Mouse (Mus musculus): ENCODE data around the gene Kctd15. TPM values are rescaled to one million over a fixed set of nuclear protein-coding genes. Genes with fewer than 3 reads are reported as not detected.
A peak's percentile ranks its signal among the peaks of the same experiment; 100 is the strongest.

The Kctd15 gene
- total and polyA plus RNA-seq, 2 experiments: 2.5 to 10.7 TPM

DNA sequence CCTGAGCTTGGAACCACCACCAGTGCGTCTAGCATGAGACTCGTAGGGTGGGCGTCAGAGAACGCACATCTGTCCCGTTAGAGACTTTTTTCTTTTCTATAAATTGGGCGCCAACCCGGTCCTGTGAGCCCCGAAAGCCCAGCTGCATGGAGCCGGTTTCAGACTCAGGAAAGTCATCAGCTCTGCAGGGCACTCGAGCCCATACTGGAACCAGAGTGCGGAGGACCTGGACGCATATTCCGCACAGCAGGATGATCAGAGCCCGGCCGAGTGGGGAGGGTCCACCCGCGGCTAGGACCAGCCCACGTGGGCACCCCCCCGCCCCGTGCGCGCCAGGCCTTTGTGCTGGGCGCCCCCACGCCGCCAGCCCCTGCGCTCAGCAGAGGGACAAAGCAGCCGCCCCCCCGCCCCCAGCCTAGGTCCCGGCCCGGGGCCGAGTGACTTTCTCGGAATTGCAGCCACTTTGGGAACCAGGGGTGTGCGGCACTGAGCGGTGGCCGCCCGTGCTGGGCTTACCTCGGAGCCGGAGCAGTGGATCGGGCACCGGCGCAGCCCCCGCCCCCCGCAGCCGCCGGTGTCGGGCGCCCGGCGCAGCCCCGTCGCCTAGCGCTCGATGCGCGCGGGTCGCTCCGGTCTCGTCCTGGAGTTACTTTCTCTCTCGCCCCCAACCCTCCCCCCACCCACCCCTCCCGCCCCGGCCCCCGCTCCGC, 2.6 kb downstream of the Kctd15 start:
- H3K27ac ChIP-seq (replicated peaks; ENCODE audit: insufficient read depth, low read depth, low read length): no peak overlapping the region
- no peak for DNase-seq (ENCODE audit: extremely low read depth, low read depth, low spot score)
- H3K79me2 ChIP-seq (ENCODE audit: control insufficient read depth, insufficient read depth, low read length): no peaks in the 10 kb centered on the region

DNA sequence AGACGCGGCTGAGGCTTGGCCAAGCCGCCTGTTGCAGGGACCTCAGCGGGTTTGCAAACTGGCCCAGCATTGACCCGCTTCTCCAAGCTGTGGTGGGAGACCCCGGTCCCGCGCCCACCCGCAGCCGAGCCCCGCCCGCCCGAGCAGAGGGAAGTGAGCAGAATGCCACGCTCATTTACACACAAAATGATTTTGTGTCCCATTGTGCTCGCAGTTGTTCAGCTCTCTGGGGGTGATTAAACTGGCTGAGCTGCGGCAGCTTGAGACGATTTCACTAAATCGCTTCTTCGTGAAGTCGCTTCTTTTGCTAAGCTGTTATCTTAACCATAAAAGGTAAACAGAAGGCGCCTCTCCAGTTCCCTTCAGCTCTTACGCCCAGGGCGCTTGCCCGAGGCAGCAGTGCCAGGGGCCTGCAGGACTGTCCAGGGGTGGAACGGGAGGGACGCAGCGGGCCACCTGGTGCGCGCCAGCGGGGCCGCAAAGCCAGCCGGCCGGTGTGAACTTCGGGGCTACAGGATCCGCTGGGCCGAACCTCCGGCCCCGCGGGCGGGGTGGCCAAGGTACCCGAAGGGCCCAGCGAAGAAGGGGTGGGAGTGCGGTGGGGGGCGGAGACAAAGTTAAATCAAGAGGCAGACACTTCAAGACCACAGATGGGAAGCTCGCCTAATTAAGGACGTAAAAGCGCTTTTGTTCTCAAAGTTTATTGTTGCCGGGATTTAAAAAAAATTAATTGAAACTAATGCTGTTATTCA, 3.6 kb downstream of the Kctd15 start:
- Histone ChIP-seq H3K4me3 (ENCODE audit: insufficient read depth, low read depth, low read length) (peak overlapping the region; percentile 77; the same call in 1 of the 2 replicates), H3K9ac (ENCODE audit: low read depth, low read length) (peak overlapping the region; percentile 57), H3K27ac (replicated peaks; ENCODE audit: insufficient read depth, low read depth, low read length) (no peak overlapping the region), H3K36me3 (ENCODE audit: control insufficient read depth, insufficient read depth, low read length) (no peaks in the 10 kb centered on the region), H3K79me2 (ENCODE audit: control insufficient read depth, insufficient read depth, low read length) (no peaks in the 10 kb centered on the region), H3K4me1 (ENCODE audit: control insufficient read depth, insufficient read depth, low read length) (peaks cover 7% of the 10 kb centered on the region), H3K27me3 (ENCODE audit: control insufficient read depth, insufficient read depth, low read length) (no peaks in the 10 kb centered on the region)
- DNase-seq (ENCODE audit: extremely low read depth, low read depth, low spot score): no peak
- TF ChIP-seq POLR2A (IDR thresholded peaks at IDR 0.05; ENCODE audit: extremely low read depth, insufficient read depth, low read length): no peak
- no peak for TF ChIP-seq CTCF (IDR thresholded peaks at IDR 0.05; ENCODE audit: low read depth, low read length)
- 7% methylated on average over 48 of the region's 48 CpGs for WGBS

More for the DNA sequence above, 2.6 kb downstream of the Kctd15 start:
- Histone ChIP-seq H3K36me3 (ENCODE audit: control insufficient read depth, insufficient read depth, low read length) (no peaks in the 10 kb centered on the region), H3K27me3 (ENCODE audit: control insufficient read depth, insufficient read depth, low read length) (no peaks in the 10 kb centered on the region), H3K4me3 (ENCODE audit: insufficient read depth, low read depth, low read length) (peak overlapping the region; percentile 77), H3K9ac (ENCODE audit: low read depth, low read length) (peak overlapping the region; percentile 83), H3K4me1 (ENCODE audit: control insufficient read depth, insufficient read depth, low read length) (peaks cover 10% of the 10 kb centered on the region)
- no peak for TF ChIP-seq POLR2A (IDR thresholded peaks at IDR 0.05; ENCODE audit: extremely low read depth, insufficient read depth, low read length)
- TF ChIP-seq CTCF (IDR thresholded peaks at IDR 0.05; ENCODE audit: low read depth, low read length): no peak
- WGBS: 1% methylated on average over 55 of the region's 64 CpGs

DNA sequence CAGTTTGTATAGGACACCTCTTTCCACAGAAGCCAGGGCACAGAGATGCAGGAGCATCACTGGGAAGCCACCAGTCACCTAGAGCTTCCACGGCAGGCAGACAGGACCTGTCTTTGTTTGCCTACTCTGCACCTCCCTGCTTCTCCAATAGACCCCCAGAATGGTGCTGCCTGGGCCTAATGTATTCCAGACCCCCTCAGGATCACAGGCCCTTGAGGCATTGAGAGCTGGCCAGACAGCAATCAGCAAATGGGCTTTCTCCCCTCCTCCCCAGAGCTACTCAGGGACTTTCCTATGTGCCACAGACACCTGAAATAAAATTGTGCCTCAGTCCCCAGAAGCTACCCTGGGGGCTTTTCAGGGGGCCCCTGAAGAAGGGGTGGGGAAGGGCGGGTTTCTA, 5.2 kb downstream of the Kctd15 start:
- 76% methylated on average over 2 of the region's 2 CpGs for WGBS
- no peaks in the 10 kb centered on the region for H3K79me2 ChIP-seq (ENCODE audit: control insufficient read depth, insufficient read depth, low read length)
- peaks cover 15% of the 10 kb centered on the region for H3K4me1 ChIP-seq (ENCODE audit: control insufficient read depth, insufficient read depth, low read length)
- H3K9ac ChIP-seq (ENCODE audit: low read depth, low read length): no peak overlapping the region
- no peak overlapping the region for H3K27ac ChIP-seq (replicated peaks; ENCODE audit: insufficient read depth, low read depth, low read length)
- no peaks in the 10 kb centered on the region for H3K27me3 ChIP-seq (ENCODE audit: control insufficient read depth, insufficient read depth, low read length)
- no peaks in the 10 kb centered on the region for H3K36me3 ChIP-seq (ENCODE audit: control insufficient read depth, insufficient read depth, low read length)
- DNase-seq (ENCODE audit: extremely low read depth, low read depth, low spot score): no peak
- H3K4me3 ChIP-seq (ENCODE audit: insufficient read depth, low read depth, low read length): no peak overlapping the region
- TF ChIP-seq POLR2A (IDR thresholded peaks at IDR 0.05; ENCODE audit: extremely low read depth, insufficient read depth, low read length) (no peak), CTCF (IDR thresholded peaks at IDR 0.05; ENCODE audit: low read depth, low read length) (no peak)

DNA sequence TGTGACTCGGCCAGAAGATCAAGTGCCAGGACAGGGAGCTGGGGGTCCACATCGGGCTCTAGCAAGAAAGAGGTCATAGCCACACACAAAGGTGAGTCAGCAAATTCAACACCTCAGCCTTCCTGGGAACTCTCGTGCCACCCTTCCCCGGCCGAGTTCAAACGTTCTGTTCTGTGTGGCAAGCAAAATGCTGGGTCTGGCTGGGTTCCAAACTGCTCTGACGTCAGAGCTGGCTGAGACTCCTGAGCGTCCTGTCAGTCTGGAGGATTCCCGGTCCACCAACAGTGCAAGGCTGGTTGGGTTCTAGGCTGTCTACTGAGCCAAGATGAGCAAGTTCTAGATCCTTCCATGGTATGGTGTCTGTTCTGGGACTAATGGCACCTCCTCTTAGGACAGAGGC, 9.5 kb downstream of the Kctd15 start:
- no peaks in the 10 kb centered on the region for H3K79me2 ChIP-seq (ENCODE audit: control insufficient read depth, insufficient read depth, low read length)
- no peak overlapping the region for H3K4me3 ChIP-seq (ENCODE audit: insufficient read depth, low read depth, low read length)
- 13% methylated on average over 9 of the region's 9 CpGs for WGBS
- no peak overlapping the region for H3K9ac ChIP-seq (ENCODE audit: low read depth, low read length)
- H3K27ac ChIP-seq (replicated peaks; ENCODE audit: insufficient read depth, low read depth, low read length): peak overlapping the region; percentile 46
- peaks cover 8% of the 10 kb centered on the region for H3K4me1 ChIP-seq (ENCODE audit: control insufficient read depth, insufficient read depth, low read length)
- DNase-seq (ENCODE audit: extremely low read depth, low read depth, low spot score): peak; percentile 89
- TF ChIP-seq POLR2A (IDR thresholded peaks at IDR 0.05; ENCODE audit: extremely low read depth, insufficient read depth, low read length): no peak
- TF ChIP-seq CTCF (IDR thresholded peaks at IDR 0.05; ENCODE audit: low read depth, low read length): no peak
- H3K36me3 ChIP-seq (ENCODE audit: control insufficient read depth, insufficient read depth, low read length): no peaks in the 10 kb centered on the region
- no peaks in the 10 kb centered on the region for H3K27me3 ChIP-seq (ENCODE audit: control insufficient read depth, insufficient read depth, low read length)

DNA sequence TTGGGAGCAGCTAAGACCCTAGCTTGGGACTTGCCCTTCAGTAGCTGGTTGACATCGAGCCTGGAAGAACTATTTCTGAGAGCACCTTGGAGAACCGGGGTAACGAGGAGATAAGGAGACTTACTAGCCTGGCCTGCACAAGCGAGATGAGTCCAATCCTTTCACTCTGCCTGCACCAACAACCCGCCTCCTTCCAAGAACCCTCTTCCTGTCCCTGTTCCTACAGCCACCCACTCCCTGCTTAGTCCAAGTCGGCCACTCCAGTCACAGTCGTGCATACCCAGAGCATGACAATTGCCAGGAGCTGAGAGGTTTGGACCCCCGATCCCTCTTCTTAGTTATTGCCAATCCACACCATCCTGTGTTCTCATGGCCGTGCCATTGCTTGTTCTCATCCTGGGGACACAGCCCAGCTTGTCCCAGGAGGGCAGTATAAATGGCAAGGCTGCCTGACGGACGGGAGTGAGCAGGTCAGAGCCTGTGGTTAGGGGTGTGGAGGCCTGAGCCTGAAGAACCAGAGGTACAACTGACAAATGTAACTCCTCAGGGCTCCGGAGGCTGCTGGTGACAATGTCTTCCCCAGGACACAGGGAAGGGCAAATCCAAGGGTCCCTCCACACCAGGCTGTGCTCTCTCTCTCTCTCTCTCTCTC, 10.3 kb downstream of the Kctd15 start:
- H3K4me1 ChIP-seq (ENCODE audit: control insufficient read depth, insufficient read depth, low read length): peaks cover 8% of the 10 kb centered on the region
- H3K27ac ChIP-seq (replicated peaks; ENCODE audit: insufficient read depth, low read depth, low read length): no peak overlapping the region; the same call in 1 of the 2 replicates
- TF ChIP-seq POLR2A (IDR thresholded peaks at IDR 0.05; ENCODE audit: extremely low read depth, insufficient read depth, low read length) (no peak), CTCF (IDR thresholded peaks at IDR 0.05; ENCODE audit: low read depth, low read length) (no peak)
- no peak overlapping the region for H3K4me3 ChIP-seq (ENCODE audit: insufficient read depth, low read depth, low read length)
- no peak overlapping the region for H3K9ac ChIP-seq (ENCODE audit: low read depth, low read length)
- H3K36me3 ChIP-seq (ENCODE audit: control insufficient read depth, insufficient read depth, low read length): no peaks in the 10 kb centered on the region
- DNase-seq (ENCODE audit: extremely low read depth, low read depth, low spot score): no peak
- no peaks in the 10 kb centered on the region for H3K79me2 ChIP-seq (ENCODE audit: control insufficient read depth, insufficient read depth, low read length)
- WGBS: 89% methylated on average over 12 of the region's 12 CpGs
- H3K27me3 ChIP-seq (ENCODE audit: control insufficient read depth, insufficient read depth, low read length): no peaks in the 10 kb centered on the region
